Mouse (Mus musculus): Measurements from ENCODE around the gene Vps13a. TPM values are rescaled to one million over a fixed set of nuclear protein-coding genes. Genes with fewer than 3 reads are reported as not detected.

The Vps13a gene
- polyA plus RNA-seq, 1 experiment from 2014 or later = 10.1 TPM

DNA sequence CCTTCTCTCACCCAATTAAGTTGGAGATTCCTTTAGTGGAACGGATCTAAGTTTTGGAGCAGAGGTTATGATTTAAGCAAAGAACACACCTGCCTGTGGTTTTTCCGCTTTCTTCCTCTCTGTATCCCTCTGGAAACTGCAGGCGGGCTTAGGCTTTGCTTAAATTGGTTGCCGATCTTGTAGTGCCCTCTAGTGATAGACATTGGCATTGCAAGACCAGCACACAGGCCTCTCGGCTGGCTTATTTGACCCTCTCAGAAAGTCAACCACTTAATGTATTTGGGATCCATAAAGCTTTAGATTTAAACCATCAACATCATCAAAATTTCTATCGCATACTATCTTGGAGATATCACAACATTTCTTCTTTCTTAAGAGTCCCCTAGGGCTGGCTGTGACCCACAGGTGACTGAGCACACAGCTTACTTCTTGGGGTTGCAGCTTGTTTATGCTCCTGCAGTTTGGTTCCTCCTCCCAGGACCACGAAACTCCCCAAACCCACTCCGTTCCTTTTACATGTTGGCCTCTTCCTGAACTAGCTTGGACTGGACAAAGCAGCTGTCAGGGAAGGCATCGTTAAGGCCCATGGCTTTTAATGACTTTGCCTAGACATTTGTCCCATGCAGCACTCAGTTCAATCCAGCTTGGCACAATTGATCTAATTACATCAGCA is 181.3 kb downstream of the Vps13a start:
- peaks cover 14% of the 10 kb centered on the region for H3K4me1 ChIP-seq
- ATAC-seq (replicated peaks; ENCODE audit: low FRiP score) = peak; percentile 83
- H3K9me3 ChIP-seq (replicated peaks) = no peaks in the 10 kb centered on the region
- no peak overlapping the region for H3K9ac ChIP-seq
- WGBS = 8% methylated on average over 9 of the region's 9 CpGs
- H3K4me3 ChIP-seq (replicated peaks) = no peak overlapping the region
- no peak overlapping the region for H3K27ac ChIP-seq
- peak overlapping the region; percentile 50 for H3K4me2 ChIP-seq
- no peaks in the 10 kb centered on the region for H3K27me3 ChIP-seq
- no peaks in the 10 kb centered on the region for H3K36me3 ChIP-seq

DNA sequence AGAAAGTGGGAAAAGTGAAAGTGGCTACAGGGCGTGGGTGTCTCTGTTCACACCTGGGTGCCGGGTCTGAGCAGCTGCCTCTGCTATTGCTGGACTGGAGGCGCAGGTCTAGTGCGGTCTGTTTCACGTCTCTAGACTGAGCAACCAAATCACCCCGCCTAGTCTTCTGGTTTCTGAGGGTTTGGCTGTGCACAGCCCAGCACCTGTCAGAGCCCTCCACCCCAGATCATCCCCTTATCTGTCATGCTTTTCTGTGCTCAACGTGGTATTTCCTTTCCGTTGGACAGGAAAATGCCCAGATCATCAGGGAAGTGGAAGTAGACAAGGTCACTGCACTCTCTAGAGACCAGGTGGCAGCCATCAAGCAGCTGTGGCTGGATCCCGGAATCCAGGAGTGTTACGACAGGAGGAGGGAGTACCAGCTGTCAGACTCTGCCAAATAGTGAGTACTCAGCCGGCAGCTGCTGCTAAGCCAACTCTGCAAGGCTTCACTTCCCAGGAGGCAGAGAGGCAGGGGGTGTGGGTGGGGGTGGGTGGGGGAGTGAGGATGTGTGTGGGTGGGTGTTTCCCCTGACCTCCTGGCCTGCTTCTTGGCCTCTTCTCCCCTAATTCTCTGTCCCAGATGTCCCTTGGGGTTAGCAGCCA is 182.0 kb downstream of the Vps13a start:
- Histone ChIP-seq H3K36me3 (no peaks in the 10 kb centered on the region), H3K27ac (0 out of 2 replicates have a peak overlapping the region, but pooled peaks have one; percentile 6), H3K27me3 (no peaks in the 10 kb centered on the region), H3K4me1 (peaks cover 14% of the 10 kb centered on the region), H3K4me2 (peak overlapping the region; percentile 50), H3K9me3 (replicated peaks) (no peaks in the 10 kb centered on the region), H3K9ac (no peak overlapping the region), H3K4me3 (replicated peaks) (no peak overlapping the region)
- peak; percentile 91 for ATAC-seq (replicated peaks; ENCODE audit: low FRiP score)
- 15% methylated on average over 11 of the region's 11 CpGs for WGBS

- Histone ChIP-seq H3K4me3 (replicated peaks) (no peak overlapping the region), H3K9ac (no peak overlapping the region), H3K4me1 (peaks cover 14% of the 10 kb centered on the region), H3K27ac (no peak overlapping the region), H3K9me3 (replicated peaks) (no peaks in the 10 kb centered on the region), H3K36me3 (no peaks in the 10 kb centered on the region), H3K4me2 (no peak overlapping the region), H3K27me3 (no peaks in the 10 kb centered on the region)
- no peak for ATAC-seq (replicated peaks; ENCODE audit: low FRiP score)
- 89% methylated on average over 6 of the region's 6 CpGs for WGBS
Observed at GRCm38 (mm10) chr19:16597216-16597615, 183.5 kb downstream of the Vps13a start.

- H3K4me2 ChIP-seq = no peak overlapping the region
- H3K4me1 ChIP-seq = peaks cover 7% of the 10 kb centered on the region
- H3K27me3 ChIP-seq = no peaks in the 10 kb centered on the region
- H3K4me3 ChIP-seq (replicated peaks) = no peak overlapping the region
- no peaks in the 10 kb centered on the region for H3K9me3 ChIP-seq (replicated peaks)
- H3K27ac ChIP-seq = no peak overlapping the region
- H3K9ac ChIP-seq = no peak overlapping the region
- no peak for ATAC-seq (replicated peaks; ENCODE audit: low FRiP score)
- H3K36me3 ChIP-seq = no peaks in the 10 kb centered on the region
Observed at GRCm38 (mm10) chr19:16593975-16594317, 186.8 kb downstream of the Vps13a start.

DNA sequence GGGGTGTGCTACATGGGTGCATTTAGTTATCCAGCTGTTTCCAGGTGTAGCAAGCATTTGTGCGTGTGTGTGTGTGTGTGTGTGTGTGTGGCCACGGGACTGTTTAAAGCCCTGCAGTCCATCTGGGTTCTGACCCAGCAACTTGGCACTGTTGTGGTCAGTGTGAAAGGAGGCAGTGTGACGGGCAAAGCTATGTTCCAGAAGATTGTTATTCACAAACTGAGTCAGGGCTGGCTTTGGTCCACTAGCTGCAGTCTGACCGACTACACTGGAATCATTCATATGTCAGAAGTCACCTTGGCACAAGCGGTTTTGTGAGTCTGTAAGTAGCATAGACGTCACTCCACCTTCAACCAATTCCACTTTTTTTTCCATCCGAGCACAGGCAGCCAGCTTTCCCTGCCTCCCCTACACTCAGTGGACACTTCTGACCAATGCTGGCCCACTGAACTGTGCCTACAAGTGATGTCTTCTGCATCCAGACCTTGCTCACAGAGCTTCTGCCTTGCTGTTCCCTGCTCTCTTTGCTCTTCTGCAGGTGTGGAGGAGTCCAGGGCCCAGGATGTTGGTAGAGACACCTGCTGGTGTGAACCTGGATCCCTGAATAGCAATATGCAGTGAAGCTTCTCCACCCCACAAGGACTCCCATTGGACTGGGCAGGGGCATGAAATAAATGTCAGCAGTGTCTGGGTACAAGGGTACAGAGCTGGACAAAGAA is 187.3 kb downstream of the Vps13a start:
- H3K27ac ChIP-seq = no peak overlapping the region
- H3K9me3 ChIP-seq (replicated peaks) = no peaks in the 10 kb centered on the region
- H3K27me3 ChIP-seq = no peaks in the 10 kb centered on the region
- ATAC-seq (replicated peaks; ENCODE audit: low FRiP score) = no peak
- 84% methylated on average over 7 of the region's 7 CpGs for WGBS
- no peak overlapping the region for H3K4me2 ChIP-seq
- no peaks in the 10 kb centered on the region for H3K36me3 ChIP-seq
- no peak overlapping the region for H3K9ac ChIP-seq
- H3K4me1 ChIP-seq = peaks cover 1% of the 10 kb centered on the region; the same call in 1 of the 2 replicates
- H3K4me3 ChIP-seq (replicated peaks) = no peak overlapping the region

DNA sequence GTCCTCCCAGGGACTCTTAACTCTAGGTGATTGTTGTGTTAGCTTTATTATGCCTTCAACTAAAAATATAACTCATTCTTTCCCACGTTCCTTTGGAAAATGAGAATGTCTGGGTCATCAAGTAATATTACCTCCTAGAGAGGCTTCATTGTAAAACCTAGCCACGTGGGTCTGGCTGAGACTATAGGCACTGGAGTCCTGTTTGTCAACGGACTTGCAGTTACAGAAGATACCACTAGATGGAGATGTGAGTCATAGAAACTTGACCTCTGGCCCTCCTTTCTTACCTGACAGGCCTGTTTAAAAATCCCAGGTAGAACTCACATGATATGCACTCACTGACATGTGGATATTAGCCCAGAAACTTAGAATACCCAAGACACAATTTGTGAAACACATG is 195.4 kb downstream of the Vps13a start:
- no peak overlapping the region for H3K4me3 ChIP-seq (replicated peaks)
- no peak for ATAC-seq (replicated peaks; ENCODE audit: low FRiP score)
- H3K9me3 ChIP-seq (replicated peaks) = no peaks in the 10 kb centered on the region
- WGBS = 9% methylated on average over 3 of the region's 3 CpGs
- H3K4me2 ChIP-seq = no peak overlapping the region
- H3K9ac ChIP-seq = no peak overlapping the region
- H3K27ac ChIP-seq = no peak overlapping the region
- H3K36me3 ChIP-seq = no peaks in the 10 kb centered on the region
- H3K27me3 ChIP-seq = no peaks in the 10 kb centered on the region
- no peaks in the 10 kb centered on the region for H3K4me1 ChIP-seq

- WGBS = 91% methylated on average over 7 of the region's 7 CpGs
- Histone ChIP-seq H3K36me3 (no peaks in the 10 kb centered on the region), H3K9me3 (replicated peaks) (no peaks in the 10 kb centered on the region), H3K4me3 (replicated peaks) (no peak overlapping the region), H3K4me2 (no peak overlapping the region), H3K27ac (no peak overlapping the region), H3K9ac (no peak overlapping the region), H3K4me1 (no peaks in the 10 kb centered on the region), H3K27me3 (no peaks in the 10 kb centered on the region)
- ATAC-seq (replicated peaks; ENCODE audit: low FRiP score) = no peak
Observed at GRCm38 (mm10) chr19:16584546-16584945, 196.2 kb downstream of the Vps13a start.

GRCm38 (mm10) chr19:16580501-16580900 is 200.2 kb downstream of the Vps13a start:
- ATAC-seq (replicated peaks; ENCODE audit: low FRiP score) = no peak
- WGBS = 90% methylated on average over 8 of the region's 8 CpGs
- Histone ChIP-seq H3K36me3 (no peaks in the 10 kb centered on the region), H3K27ac (no peak overlapping the region), H3K9me3 (replicated peaks) (no peaks in the 10 kb centered on the region), H3K4me1 (no peaks in the 10 kb centered on the region), H3K4me2 (no peak overlapping the region), H3K27me3 (no peaks in the 10 kb centered on the region), H3K4me3 (replicated peaks) (no peak overlapping the region), H3K9ac (no peak overlapping the region)

DNA sequence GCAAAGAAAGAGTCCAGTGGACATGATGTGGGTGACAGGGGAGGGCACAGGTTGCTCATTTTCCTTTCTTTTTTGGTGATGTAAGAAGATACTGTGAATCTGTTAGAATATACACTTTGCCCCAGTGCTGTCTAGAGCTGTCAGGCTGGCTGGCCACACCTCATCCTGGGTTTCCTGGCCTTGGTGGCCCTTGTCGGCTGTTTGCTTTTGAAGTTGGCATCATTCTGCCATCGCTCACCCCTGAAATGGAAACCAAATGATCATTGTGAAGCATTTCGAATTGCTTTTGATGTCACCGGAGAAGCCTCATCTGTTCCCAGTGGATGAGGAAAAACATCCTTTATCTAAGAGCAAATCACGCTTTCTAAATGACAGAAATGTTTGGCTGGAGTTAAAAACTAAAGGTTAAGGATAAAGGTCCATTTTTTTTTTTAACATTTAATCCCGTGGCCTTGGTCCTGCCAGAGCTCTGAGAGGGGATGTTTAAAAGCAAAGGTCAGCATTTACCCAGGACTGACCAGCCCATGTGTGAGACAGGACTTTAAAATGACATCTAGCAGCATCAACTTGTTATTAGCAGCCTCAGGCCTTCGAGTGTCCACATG is 201.0 kb downstream of the Vps13a start:
- no peaks in the 10 kb centered on the region for H3K27me3 ChIP-seq
- 58% methylated on average over 7 of the region's 7 CpGs for WGBS
- H3K36me3 ChIP-seq = no peaks in the 10 kb centered on the region
- no peak overlapping the region for H3K4me3 ChIP-seq (replicated peaks)
- no peaks in the 10 kb centered on the region for H3K4me1 ChIP-seq
- ATAC-seq (replicated peaks; ENCODE audit: low FRiP score) = no peak
- no peak overlapping the region for H3K9ac ChIP-seq
- no peak overlapping the region for H3K4me2 ChIP-seq
- H3K9me3 ChIP-seq (replicated peaks) = no peaks in the 10 kb centered on the region
- H3K27ac ChIP-seq = no peak overlapping the region

DNA sequence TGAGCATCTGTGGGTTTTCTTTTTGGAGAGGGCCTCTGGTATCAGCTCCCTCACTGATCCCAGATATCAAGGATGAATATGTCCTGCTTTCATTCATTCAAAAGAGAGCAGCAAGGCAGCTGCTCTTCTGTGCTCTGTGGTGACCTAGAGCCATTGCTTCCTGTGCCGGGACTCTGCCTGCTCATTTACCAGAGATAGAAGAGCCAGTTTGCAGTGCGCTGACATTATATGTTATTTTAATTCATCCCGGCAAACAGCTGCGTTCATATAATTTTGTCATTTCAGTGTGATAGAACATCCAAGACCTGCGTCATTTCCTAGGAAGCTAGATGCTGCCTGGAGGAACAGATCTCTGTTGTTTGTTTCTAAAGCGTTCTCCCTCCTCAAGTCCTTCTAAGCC is 203.9 kb downstream of the Vps13a start:
- no peaks in the 10 kb centered on the region for H3K4me1 ChIP-seq
- WGBS = 86% methylated on average over 6 of the region's 6 CpGs

More for the DNA sequence above, 203.9 kb downstream of the Vps13a start:
- H3K4me3 ChIP-seq (replicated peaks) = no peak overlapping the region
- H3K27ac ChIP-seq = no peak overlapping the region
- H3K9me3 ChIP-seq (replicated peaks) = no peaks in the 10 kb centered on the region
- no peak overlapping the region for H3K9ac ChIP-seq
- H3K36me3 ChIP-seq = no peaks in the 10 kb centered on the region
- no peak overlapping the region for H3K4me2 ChIP-seq
- ATAC-seq (replicated peaks; ENCODE audit: low FRiP score) = no peak
- H3K27me3 ChIP-seq = no peaks in the 10 kb centered on the region
